Mouse (Mus musculus) midbrain, postnatal 0 days (tissue): ENCODE results near the gene Nae1. TPM values are rescaled to one million over a fixed set of nuclear protein-coding genes. Genes with fewer than 3 reads are reported as not detected.
"Not testable (repeated sequence)": the region's sequence is repeated elsewhere in the genome, so short reads cannot be mapped to it uniquely, and the experiment has no call there.

Experiments used
- ATAC-seq: fragments of 200-750 bp; cut with Nextera tagmentation; 2 replicates; pipeline ENCODE4 v1.8.0; 2017; ENCODE audit warnings: moderate number of reproducible peaks, mild to moderate bottlenecking, moderate TSS enrichment, moderate library complexity; ENCODE audit not compliant: low FRiP score
- DNase-seq: peaks from one replicate; pipeline ENCODE4 v3.0.0-alpha.2; 2015; ENCODE audit warnings: low spot score
- H3K27ac ChIP-seq: fragments of 300-500 bp; sonication (generic); 2 replicates; pipeline ENCODE4 v1.5.1; 2014; ENCODE audit warnings: low read depth, mild to moderate bottlenecking, low read length, mixed read lengths
- H3K27me3 ChIP-seq: fragments of 300-500 bp; sonication (generic); 2 replicates; pipeline ENCODE4 v1.6.1; 2014; ENCODE audit warnings: low read length, control low read depth, mixed read lengths; ENCODE audit not compliant: insufficient read depth
- H3K36me3 ChIP-seq: fragments of 300-500 bp; sonication (generic); 2 replicates; pipeline ENCODE4 v1.6.1; 2014; ENCODE audit warnings: low read length, control low read depth, mixed read lengths; ENCODE audit not compliant: insufficient read depth
- H3K4me1 ChIP-seq: fragments of 300-500 bp; sonication (generic); 2 replicates; pipeline ENCODE4 v1.6.1; 2014; ENCODE audit warnings: mild to moderate bottlenecking, control low read depth, antibody characterized with exemption, low read length, mixed read lengths; ENCODE audit not compliant: insufficient read depth
- H3K4me2 ChIP-seq: fragments of 300-500 bp; sonication (generic); 2 replicates; pipeline ENCODE4 v1.6.1; 2014; ENCODE audit warnings: low read depth, mild to moderate bottlenecking, low read length, mixed read lengths; ENCODE audit not compliant: poor library complexity, severe bottlenecking
- H3K4me3 ChIP-seq: fragments of 300-500 bp; sonication (generic); 2 replicates; pipeline ENCODE4 v1.5.1; 2014; ENCODE audit warnings: low read depth, mild to moderate bottlenecking, low read length, moderate library complexity
- H3K9ac ChIP-seq: fragments of 300-500 bp; sonication (generic); replicated peaks from 2 replicates; pipeline ENCODE4 v1.6.1; 2014; ENCODE audit warnings: mild to moderate bottlenecking, low read length, moderate library complexity, mixed read lengths; ENCODE audit not compliant: poor library complexity, severe bottlenecking
- H3K9me3 ChIP-seq: fragments of 300-500 bp; sonication (generic); 2 replicates; pipeline ENCODE4 v1.6.1; 2016; ENCODE audit warnings: low read length, control low read depth
- CTCF ChIP-seq: IDR thresholded peaks from 2 replicates; pipeline ENCODE4 v1.5.1; 2016; ENCODE audit warnings: antibody characterized with exemption, mild to moderate bottlenecking
- WGBS: fragments of 180-500 bp; shearing (Covaris S2); extraction: QIAGEN DNeasy Blood & Tissue Kit; methylation state at CpG from one replicate; pipeline ENCODE4 v1.1.7; 2014; 5-methylcytosine and 5-hydroxymethylcytosine counted together
- polyA plus RNA-seq: library from polyadenylated mRNA; unstranded; fragments of >200 nt; fragmentation: Nextera tagmentation; extraction: Ambion mirVana; gene quantifications from 2 replicates; pipeline ENCODE4 v1.2.1, GENCODE M21; 2015
- total RNA-seq: library from RNA; depleted of rRNA; stranded (reverse); fragments of >200 nt; gene quantifications from 2 replicates; pipeline ENCODE4 v1.2.3, GENCODE M21; 2014; rRNA removed

The Nae1 gene
- 48.1 and 71.7 TPM in 2 replicates for total RNA-seq
- 107 and 108 TPM in 2 replicates for polyA plus RNA-seq

- Histone ChIP-seq H3K9me3 (no peaks in the 10 kb centered on the region), H3K36me3 (peaks cover 8% of the 10 kb centered on the region; the same call in 1 of the 2 replicates), H3K27ac (peak within 1 kb of the TSS; percentile 86), H3K27me3 (peaks cover 4% of the 10 kb centered on the region; the same call in 1 of the 2 replicates), H3K4me3 (peak within 1 kb of the TSS; percentile 90), H3K4me1 (no peaks in the 10 kb centered on the region), H3K9ac (peak within 1 kb of the TSS; percentile 94), H3K4me2 (peak within 1 kb of the TSS; percentile 64)
- WGBS: under 1% methylated on average over 61 of the region's 70 CpGs
- peak; percentile 95 for ATAC-seq
- peak; percentile 99 for TF ChIP-seq CTCF
- DNase-seq: peak; percentile 92
Observed at GRCm38 (mm10) chr8:104533971-104534778, at the start of gene Nae1, which contains the start of gene Car7. Gene Nae1, minus strand, starts transcription at chr8:104534637. Gene Car7, plus strand, starts transcription at chr8:104534689.

- H3K4me2 ChIP-seq, H3K4me1 ChIP-seq, ATAC-seq, H3K27ac ChIP-seq, H3K36me3 ChIP-seq, H3K27me3 ChIP-seq, H3K9me3 ChIP-seq, H3K9ac ChIP-seq, DNase-seq, H3K4me3 ChIP-seq: not testable (repeated sequence)
- 80% methylated on average over 17 of the region's 17 CpGs for WGBS
Observed at GRCm38 (mm10) chr8:104577606-104578005, 43.2 kb upstream of the Nae1 start.

GRCm38 (mm10) chr8:104576820-104577219 lies 42.4 kb upstream of the Nae1 start:
- H3K27ac ChIP-seq: no peak overlapping the region
- no peaks in the 10 kb centered on the region for H3K4me1 ChIP-seq
- no peaks in the 10 kb centered on the region for H3K27me3 ChIP-seq
- 88% methylated on average over 3 of the region's 3 CpGs for WGBS
- no peak overlapping the region for H3K9ac ChIP-seq
- TF ChIP-seq CTCF: no peak
- ATAC-seq: no peak
- no peak overlapping the region for H3K4me2 ChIP-seq
- DNase-seq: no peak
- no peaks in the 10 kb centered on the region for H3K36me3 ChIP-seq
- H3K4me3 ChIP-seq: no peak overlapping the region
- no peaks in the 10 kb centered on the region for H3K9me3 ChIP-seq

GRCm38 (mm10) chr8:104570436-104571343 lies 36.3 kb upstream of the Nae1 start:
- DNase-seq (peak; percentile 89), ATAC-seq (peak; percentile 44; the same call in 1 of the 2 replicates)
- 6% methylated on average over 26 of the region's 26 CpGs for whole genome bisulfite sequencing
- Histone ChIP-seq H3K27me3 (no peaks in the 10 kb centered on the region), H3K9me3 (no peaks in the 10 kb centered on the region), H3K27ac (no peak overlapping the region), H3K9ac (no peak overlapping the region), H3K36me3 (no peaks in the 10 kb centered on the region), H3K4me1 (no peaks in the 10 kb centered on the region), H3K4me2 (peak overlapping the region; percentile 61), H3K4me3 (peak overlapping the region; percentile 33)
- peak; percentile 72 for TF ChIP-seq CTCF

GRCm38 (mm10) chr8:104569559-104569958 lies 35.1 kb upstream of the Nae1 start:
- ATAC-seq (no peak), DNase-seq (peak; percentile 18)
- Histone ChIP-seq H3K36me3 (no peaks in the 10 kb centered on the region), H3K9ac (no peak overlapping the region), H3K4me3 (no peak overlapping the region), H3K27me3 (no peaks in the 10 kb centered on the region), H3K4me2 (no peak overlapping the region), H3K4me1 (no peaks in the 10 kb centered on the region), H3K9me3 (no peaks in the 10 kb centered on the region), H3K27ac (no peak overlapping the region)
- peak; percentile 65 for TF ChIP-seq CTCF
- 76% methylated on average over 1 of the region's 1 CpGs for WGBS
